14 mouse cellular contexts compared by ENCODE assay signal in genomic region chr7:99523837-99524236, GRCm38 (mm10).
"Had no signal": no experiment of that assay in that cellular context is flagged by ENCODE, and none has a peak within 500 bp of the region (broad histone marks: within the 10 kb centered on the region; RNA-seq: fewer than 3 reads in every experiment).

No protein-coding gene starts in this region.

- ATAC-seq: hindbrain, postnatal 0 days; midbrain, embryonic 16.5 days had no signal

- H3K36me3 ChIP-seq: hindbrain, embryonic 13.5 days; limb, embryonic 13.5 days; midbrain, embryonic 10.5 days; neural tube, embryonic 13.5 days had no signal

- DNase-seq: left cerebral cortex, postnatal 4 days; lung, adult 18-20 months; retina, postnatal 1 day; right cerebral cortex, postnatal 4 days; spleen, adult 18-20 months; thymus, adult 18-20 months; thymus, postnatal 14 days had no signal

- H3K9me3 ChIP-seq: hindbrain, embryonic 13.5 days; limb, embryonic 13.5 days; midbrain, embryonic 10.5 days; neural tube, embryonic 13.5 days had no signal

- H3K4me1 ChIP-seq: hindbrain, embryonic 13.5 days; limb, embryonic 13.5 days; midbrain, embryonic 10.5 days; neural tube, embryonic 13.5 days had no signal

- H3K4me3 ChIP-seq: hindbrain, embryonic 13.5 days; limb, embryonic 13.5 days; midbrain, embryonic 10.5 days; neural tube, embryonic 13.5 days had no signal

- H3K4me2 ChIP-seq: hindbrain, embryonic 13.5 days; limb, embryonic 13.5 days; liver, embryonic 11.5 days; neural tube, embryonic 13.5 days had no signal

- H3K27ac ChIP-seq: hindbrain, embryonic 13.5 days; hindbrain, postnatal 0 days; limb, embryonic 13.5 days; midbrain, embryonic 10.5 days; neural tube, embryonic 13.5 days had no signal

- H3K9ac ChIP-seq: hindbrain, embryonic 13.5 days; limb, embryonic 13.5 days; neural tube, embryonic 13.5 days had no signal

- H3K27me3 ChIP-seq: hindbrain, embryonic 13.5 days; limb, embryonic 13.5 days; neural tube, embryonic 13.5 days had no signal
